Mouse (Mus musculus) testis, adult 2 months (tissue): ENCODE results near the gene Fam221a.

Experiments used
- CTCF ChIP-seq: fragments of 200-500 bp; IDR thresholded peaks from 2 replicates; pipeline ENCODE4 v1.5.1; 2012; ENCODE audit warnings: low read depth, mild to moderate bottlenecking, inconsistent platforms, low read length, moderate library complexity; ENCODE audit not compliant: control insufficient read depth, insufficient read depth, insufficient replicate concordance
- POLR2A ChIP-seq: fragments of 200-500 bp; IDR thresholded peaks from 2 replicates; pipeline ENCODE4 v1.6.1; 2012; ENCODE audit warnings: low read depth, mild to moderate bottlenecking, inconsistent platforms, low read length, moderate library complexity; ENCODE audit not compliant: control insufficient read depth

GRCm38 (mm10) chr6:49338566-49338965, 29.0 kb upstream of the Fam221a start:
- TF ChIP-seq CTCF (no peak), POLR2A (no peak)
